Comparison of ENCODE assay signal across 7 mouse cellular contexts in genomic region chr3:40950601-40951201, GRCm38 (mm10). TPM values are rescaled to one million over a fixed set of nuclear protein-coding genes. Genes with fewer than 3 reads are reported as not detected.
DNase-seq lines count a peak whose midpoint lies in the region; ATAC-seq lines count a peak whose summit lies in the region.

No protein-coding gene starts in this region.

- under 1% methylated on average over 43 of the region's 43 CpGs for WGBS in forebrain, embryonic 16.5 days
- WGBS in hindbrain, embryonic 10.5 days = under 1% methylated on average over 43 of the region's 43 CpGs

- H3K9ac ChIP-seq in forebrain, embryonic 16.5 days (replicated peaks; ENCODE audit: low read depth, low read length) = peak overlapping the region; percentile 68

- peak overlapping the region; percentile 95 for H3K4me2 ChIP-seq in forebrain, embryonic 16.5 days (ENCODE audit: low read length)

- no peaks in the 10 kb centered on the region for H3K36me3 ChIP-seq in forebrain, embryonic 16.5 days (ENCODE audit: control insufficient read depth, insufficient read depth)
- H3K36me3 ChIP-seq in hindbrain, embryonic 10.5 days = no peaks in the 10 kb centered on the region

- peak overlapping the region; percentile 71 for H3K4me3 ChIP-seq in forebrain, embryonic 16.5 days (replicated peaks; ENCODE audit: low read length)
- peak overlapping the region; percentile 78 for H3K4me3 ChIP-seq in hindbrain, embryonic 10.5 days

- no peaks in the 10 kb centered on the region for H3K9me3 ChIP-seq in forebrain, embryonic 16.5 days (ENCODE audit: control insufficient read depth, low read length)
- no peaks in the 10 kb centered on the region for H3K9me3 ChIP-seq in hindbrain, embryonic 10.5 days

- peak; percentile 30 for DNase-seq in T-cell, adult 2 months (ENCODE audit: low spot score)
- DNase-seq in cerebellum, adult 11-12 months = peak; percentile 67
- DNase-seq in hindbrain, embryonic 10.5 days (ENCODE audit: low spot score) = peak; percentile 59
- DNase-seq in layer of hippocampus, postnatal 36 days = peak; percentile 24 to 31
- DNase-seq in right cerebral cortex, adult 2 months (ENCODE audit: low spot score in 2 of 2) = peak; percentile 41 to 48

- 0 out of 2 replicates have a peak, but pooled peaks cover 5% of the 10 kb centered on the region for H3K27me3 ChIP-seq in forebrain, embryonic 16.5 days (replicated peaks; ENCODE audit: control insufficient read depth, insufficient read depth, low read length)
- H3K27me3 ChIP-seq in hindbrain, embryonic 10.5 days (ENCODE audit: insufficient read depth, poor library complexity, severe bottlenecking) = peaks cover 44% of the 10 kb centered on the region

- no peak overlapping the region for H3K27ac ChIP-seq in forebrain, embryonic 16.5 days (ENCODE audit: low read length)
- peak overlapping the region; percentile 90 for H3K27ac ChIP-seq in hindbrain, embryonic 10.5 days

- peaks cover 12% of the 10 kb centered on the region; the same call in 1 of the 2 replicates for H3K4me1 ChIP-seq in forebrain, embryonic 16.5 days (replicated peaks; ENCODE audit: control insufficient read depth, insufficient read depth, low read length)
- peaks cover 20% of the 10 kb centered on the region; the same call in 1 of the 2 replicates for H3K4me1 ChIP-seq in hindbrain, embryonic 10.5 days (replicated peaks)

- ATAC-seq in forebrain, embryonic 16.5 days = no peak
- peak; percentile 38 for ATAC-seq in megakaryocyte, adult 5-6 weeks (ENCODE audit: poor library complexity, severe bottlenecking)

RNA-seq across cellular contexts. Expression of gene Larp1b, which starts 1.1 kb away (rescaled TPM):
- 2.1 and 3.3 TPM in 2 replicates for polyA plus RNA-seq in forebrain, embryonic 16.5 days (2015; fragmentation: Nextera tagmentation; extraction: Ambion mirVana)
- 1.7 and 2.3 TPM in 2 replicates for polyA plus RNA-seq in hindbrain, embryonic 10.5 days (2016; fragmentation: Nextera tagmentation; extraction: Ambion mirVana)
- total RNA-seq in layer of hippocampus, postnatal 36 days (2021) = 10 to 100 TPM; 15.3 to 16.3 TPM
- total RNA-seq in megakaryocyte, adult 5-6 weeks (2015) = 24.3 and 28.5 TPM in 2 replicates
- 33.7 and 93.0 TPM in 2 replicates for total RNA-seq in megakaryocyte, adult 5-6 weeks (2017)

RNA-seq across cellular contexts. Expression of gene 1700034I23Rik, which starts 48.4 kb away (rescaled TPM):
- polyA plus RNA-seq in forebrain, embryonic 16.5 days (2015; fragmentation: Nextera tagmentation; extraction: Ambion mirVana) = 0.29 and 0.37 TPM in 2 replicates
- 0.10 and 0.17 TPM in 2 replicates for polyA plus RNA-seq in hindbrain, embryonic 10.5 days (2016; fragmentation: Nextera tagmentation; extraction: Ambion mirVana)
- total RNA-seq in layer of hippocampus, postnatal 36 days (2021) = under 1 TPM in 1 of 2 experiments, not detected in 1; 0.25 TPM
- not detected in 2 replicates for total RNA-seq in megakaryocyte, adult 5-6 weeks (2015)
- 0.26 TPM in 1 of 2 replicates, not detected in the other for total RNA-seq in megakaryocyte, adult 5-6 weeks (2017)
